Mouse (Mus musculus): ENCODE data around the gene Ctdnep1. TPM values are rescaled to one million over a fixed set of nuclear protein-coding genes. Genes with fewer than 3 reads are reported as not detected.

Gene Ctdnep1
- total and polyA plus RNA-seq, 3 experiments, result 42.9 to 143 (median 66.7) TPM

DNA sequence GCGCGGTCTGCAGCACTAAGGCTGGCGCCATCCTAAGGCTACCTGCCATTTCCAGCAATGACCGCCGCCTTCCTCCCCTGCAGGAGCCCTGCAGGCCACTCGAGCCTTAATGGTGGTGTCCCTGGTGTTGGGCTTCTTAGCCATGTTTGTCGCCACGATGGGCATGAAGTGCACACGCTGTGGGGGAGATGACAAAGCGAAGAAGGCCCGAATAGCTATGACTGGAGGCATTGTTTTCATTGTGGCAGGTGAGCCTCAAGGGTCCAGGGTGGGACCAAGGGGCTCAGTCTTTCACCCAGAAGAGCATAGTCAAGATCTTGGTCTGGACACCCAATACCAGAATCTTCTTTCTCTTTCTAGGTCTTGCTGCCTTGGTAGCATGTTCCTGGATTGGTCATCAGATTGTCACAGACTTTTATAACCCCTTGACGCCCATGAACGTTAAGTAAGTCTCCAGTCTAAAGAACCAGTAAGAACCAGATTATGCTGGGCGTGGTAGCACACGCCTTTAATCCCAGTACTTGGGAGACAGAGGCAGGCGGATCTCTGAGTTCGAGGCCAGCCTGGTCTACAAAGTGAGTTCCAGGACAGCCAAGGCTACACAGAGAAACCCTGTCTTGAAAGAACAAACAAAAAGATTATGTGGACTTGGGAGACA is 14.0 kb upstream of the Ctdnep1 start:
- Histone ChIP-seq H3K4me3 (replicated peaks in 1 of 3; ENCODE audit: low read depth in 2 of 3, low read length in 2 of 3, poor library complexity in 1 of 3) (no peak overlapping the region), H3K27me3 (replicated peaks) (no peaks in the 10 kb centered on the region), H3K4me2 (ENCODE audit: insufficient read depth, low read depth, poor library complexity, severe bottlenecking) (no peak overlapping the region), H3K9ac (ENCODE audit: insufficient read depth, low read depth) (no peak overlapping the region), H3K9me3 (replicated peaks; ENCODE audit: low read length) (peaks cover 24% of the 10 kb centered on the region), H3K36me3 (replicated peaks in 1 of 2; ENCODE audit: control insufficient read depth in 1 of 2, insufficient read depth in 1 of 2, low read length in 1 of 2) (peaks cover 14 to 35% of the 10 kb centered on the region in 2 experiments), H3K4me1 (ENCODE audit: control insufficient read depth in 1 of 2, insufficient read depth in 2 of 2) (peaks cover 19 to 36% of the 10 kb centered on the region in 2 experiments), H3K27ac (ENCODE audit: insufficient read depth, low read depth) (no peak overlapping the region), H3K79me2 (replicated peaks; ENCODE audit: control insufficient read depth, extremely low read depth, insufficient read depth, poor library complexity, severe bottlenecking) (no peaks in the 10 kb centered on the region)
- in situ Hi-C loops (cut with MboI; ENCODE audit: low pct_ligation_motif_present, low pct_unique_long_range_greater_than_20kb, low sequenced_read_pairs) (no loop called here), dilution Hi-C loops (cut with MboI; ENCODE audit: extremely low pct_ligation_motif_present, extremely low pct_unique_long_range_greater_than_20kb, low sequenced_read_pairs) (no loop called here)
- no peak for DNase-seq (ENCODE audit: extremely low read depth)
- TF ChIP-seq RCOR1 (conservative IDR thresholded peaks at IDR 0.05; ENCODE audit: low read depth, low read length) (no peak), CHD2 (IDR thresholded peaks at IDR 0.05; ENCODE audit: low read length) (0 out of 2 replicates have a peak, but pooled peaks have one; percentile 12), HCFC1 (IDR thresholded peaks at IDR 0.05; ENCODE audit: low read depth, low read length) (no peak), POLR2AphosphoS2 (IDR thresholded peaks at IDR 0.05; ENCODE audit: low read depth, low read length) (peak; percentile 73), CHD1 (IDR thresholded peaks at IDR 0.05; ENCODE audit: low read depth, low read length) (no peak), NELFE (IDR thresholded peaks at IDR 0.05; ENCODE audit: low read depth, low read length) (no peak), JUND (conservative IDR thresholded peaks at IDR 0.05; ENCODE audit: low read depth, low read length) (no peak), MXI1 (IDR thresholded peaks at IDR 0.05; ENCODE audit: low read depth, low read length) (no peak), ETS1 (conservative IDR thresholded peaks at IDR 0.05; ENCODE audit: low read depth, low read length) (no peak), GABPA (IDR thresholded peaks at IDR 0.05; ENCODE audit: insufficient replicate concordance, low read depth, low read length) (no peak)

DNA sequence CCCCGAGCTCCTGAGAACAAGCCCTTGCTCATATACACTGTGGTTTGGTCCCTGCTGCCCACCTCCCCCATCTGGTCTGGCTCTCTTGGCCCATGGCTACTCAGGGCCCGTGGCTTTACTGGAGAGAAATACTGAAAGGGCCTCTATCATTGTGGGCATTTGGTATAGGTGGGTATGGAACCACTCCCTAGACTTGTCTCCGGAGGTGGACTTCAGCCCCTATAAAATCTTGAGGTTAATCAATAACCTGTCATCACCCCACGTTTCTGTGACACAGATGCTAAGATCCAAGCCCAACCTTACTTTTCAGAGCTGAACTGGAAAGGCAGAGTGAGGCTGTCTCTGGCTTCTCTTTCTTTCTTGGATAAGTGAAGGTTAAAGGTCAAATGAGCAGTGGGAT is 12.2 kb upstream of the Ctdnep1 start:
- dilution Hi-C loops (cut with MboI; ENCODE audit: extremely low pct_ligation_motif_present, extremely low pct_unique_long_range_greater_than_20kb, low sequenced_read_pairs) (no loop called here), in situ Hi-C loops (cut with MboI; ENCODE audit: low pct_ligation_motif_present, low pct_unique_long_range_greater_than_20kb, low sequenced_read_pairs) (no loop called here)
- no peak for DNase-seq (ENCODE audit: extremely low read depth)

More for the DNA sequence above, 12.2 kb upstream of the Ctdnep1 start:
- H3K9ac ChIP-seq (ENCODE audit: insufficient read depth, low read depth), result no peak overlapping the region
- H3K36me3 ChIP-seq (replicated peaks in 1 of 2; ENCODE audit: control insufficient read depth in 1 of 2, insufficient read depth in 1 of 2, low read length in 1 of 2), result peaks cover 31 to 53% of the 10 kb centered on the region in 2 experiments
- no peak overlapping the region for H3K27ac ChIP-seq (ENCODE audit: insufficient read depth, low read depth)
- H3K4me1 ChIP-seq (ENCODE audit: control insufficient read depth in 1 of 2, insufficient read depth in 2 of 2), result peaks cover 14 to 49% of the 10 kb centered on the region in 2 experiments
- peaks cover 24% of the 10 kb centered on the region for H3K9me3 ChIP-seq (replicated peaks; ENCODE audit: low read length)
- H3K4me3 ChIP-seq (replicated peaks in 1 of 3; ENCODE audit: low read depth in 2 of 3, low read length in 2 of 3, poor library complexity in 1 of 3), result no peak overlapping the region
- H3K4me2 ChIP-seq (ENCODE audit: insufficient read depth, low read depth, poor library complexity, severe bottlenecking), result no peak overlapping the region
- TF ChIP-seq SIN3A (IDR thresholded peaks at IDR 0.05; ENCODE audit: low read length) (no peak), BHLHE40 (IDR thresholded peaks at IDR 0.05; ENCODE audit: low read depth, low read length) (no peak), SMC3 (IDR thresholded peaks at IDR 0.05; ENCODE audit: low read depth, low read length) (no peak), CTCF (conservative IDR thresholded peaks at IDR 0.05 in 1 of 2, IDR thresholded peaks at IDR 0.05 in 1 of 2; ENCODE audit: low read depth in 2 of 2, low read length in 2 of 2) (no peak), CHD2 (IDR thresholded peaks at IDR 0.05; ENCODE audit: low read length) (no peak), JUN (IDR thresholded peaks at IDR 0.05; ENCODE audit: insufficient read depth, low read depth, low read length) (no peak), E2F4 (IDR thresholded peaks at IDR 0.05; ENCODE audit: insufficient replicate concordance, low read depth, low read length) (no peak), IRF4 (IDR thresholded peaks at IDR 0.05; ENCODE audit: low read depth, low read length) (no peak), POLR2AphosphoS2 (IDR thresholded peaks at IDR 0.05; ENCODE audit: low read depth, low read length) (no peak), ETS1 (conservative IDR thresholded peaks at IDR 0.05; ENCODE audit: low read depth, low read length) (no peak), NRF1 (IDR thresholded peaks at IDR 0.05; ENCODE audit: low read depth, low read length) (no peak), USF1 (IDR thresholded peaks at IDR 0.05; ENCODE audit: low read depth, low read length) (no peak), POLR2A (IDR thresholded peaks at IDR 0.05; ENCODE audit: low read depth, low read length) (no peak), GABPA (IDR thresholded peaks at IDR 0.05; ENCODE audit: insufficient replicate concordance, low read depth, low read length) (no peak)
- H3K27me3 ChIP-seq (replicated peaks), result no peaks in the 10 kb centered on the region
- 0 out of 2 replicates have a peak, but pooled peaks cover 2% of the 10 kb centered on the region for H3K79me2 ChIP-seq (replicated peaks; ENCODE audit: control insufficient read depth, extremely low read depth, insufficient read depth, poor library complexity, severe bottlenecking)

Data from CH12.LX (cell line).